Mouse (Mus musculus) brain, adult 2 months (tissue): ENCODE data around the gene Mmab.

ENCODE experiments used
- DNase-seq: peaks from one replicate; pipeline ENCODE4 v3.0.0; 2011; ENCODE audit warnings: low read depth, low spot score

Gene Mmab

GRCm38 (mm10) chr5:114443566-114444367 is at the start of gene Mmab, which contains the start of gene Mvk:
TSS of gene Mmab (minus strand) at chr5:114444060.
TSS of gene Mvk (plus strand) at chr5:114444269.
- DNase-seq: peak; percentile 99

- DNase-seq: no peak
These were observed 46.4 kb upstream of the Mmab start for GRCm38 (mm10) chr5:114490241-114490640.

- peak; percentile 91 for DNase-seq
These were observed 45.7 kb upstream of the Mmab start for GRCm38 (mm10) chr5:114489570-114489969.

GRCm38 (mm10) chr5:114485685-114486084 is 41.8 kb upstream of the Mmab start:
- DNase-seq: no peak

- DNase-seq: no peak
These were observed 38.7 kb upstream of the Mmab start for GRCm38 (mm10) chr5:114482587-114483011.

GRCm38 (mm10) chr5:114478267-114478666 is 34.4 kb upstream of the Mmab start:
- no peak for DNase-seq

GRCm38 (mm10) chr5:114474741-114475491 is 31.1 kb upstream of the Mmab start:
- DNase-seq: peak; percentile 66

GRCm38 (mm10) chr5:114470359-114470758 is 26.5 kb upstream of the Mmab start:
- no peak for DNase-seq

- no peak for DNase-seq
These were observed 24.1 kb upstream of the Mmab start for GRCm38 (mm10) chr5:114468007-114468406.

- DNase-seq: peak; percentile 89
These were observed 23.6 kb upstream of the Mmab start for GRCm38 (mm10) chr5:114467430-114467829.

- DNase-seq: no peak
These were observed 23.2 kb upstream of the Mmab start for GRCm38 (mm10) chr5:114467019-114467418.

- DNase-seq: no peak
These were observed 21.8 kb upstream of the Mmab start for GRCm38 (mm10) chr5:114465641-114466040.

GRCm38 (mm10) chr5:114464561-114464960 is 20.7 kb upstream of the Mmab start:
- no peak for DNase-seq

GRCm38 (mm10) chr5:114462067-114463040 is 18.5 kb upstream of the Mmab start:
- DNase-seq: no peak

- peak; percentile 89 for DNase-seq
These were observed 17.4 kb upstream of the Mmab start for GRCm38 (mm10) chr5:114461238-114461637.

- DNase-seq: peak; percentile 27
These were observed 13.2 kb upstream of the Mmab start for GRCm38 (mm10) chr5:114456995-114457605.

- peak; percentile 92 for DNase-seq
These were observed 12.4 kb upstream of the Mmab start for GRCm38 (mm10) chr5:114456287-114456686.

- no peak for DNase-seq
These were observed 5.2 kb upstream of the Mmab start for GRCm38 (mm10) chr5:114449011-114449410.

GRCm38 (mm10) chr5:114444368-114444692 is 470 bp upstream of the Mmab start:
- no peak for DNase-seq

GRCm38 (mm10) chr5:114435588-114435987 is 8.3 kb downstream of the Mmab start:
- DNase-seq: no peak

- DNase-seq: no peak
These were observed 9.5 kb downstream of the Mmab start for GRCm38 (mm10) chr5:114434359-114434758.
